Mouse (Mus musculus) megakaryocyte, embryonic 14.5 days (primary cell): Measurements from ENCODE around the gene Grwd1.

ENCODE experiments used
- FLI1 ChIP-seq: IDR thresholded peaks from 2 replicates; pipeline ENCODE4 v1.6.1; 2012; ENCODE audit warnings: low read length, inconsistent platforms, mixed read lengths
- GATA1 ChIP-seq: IDR thresholded peaks from 3 replicates; pipeline ENCODE4 v1.6.1; 2012; ENCODE audit warnings: mixed read lengths, low read length, inconsistent platforms, borderline replicate concordance

DNA sequence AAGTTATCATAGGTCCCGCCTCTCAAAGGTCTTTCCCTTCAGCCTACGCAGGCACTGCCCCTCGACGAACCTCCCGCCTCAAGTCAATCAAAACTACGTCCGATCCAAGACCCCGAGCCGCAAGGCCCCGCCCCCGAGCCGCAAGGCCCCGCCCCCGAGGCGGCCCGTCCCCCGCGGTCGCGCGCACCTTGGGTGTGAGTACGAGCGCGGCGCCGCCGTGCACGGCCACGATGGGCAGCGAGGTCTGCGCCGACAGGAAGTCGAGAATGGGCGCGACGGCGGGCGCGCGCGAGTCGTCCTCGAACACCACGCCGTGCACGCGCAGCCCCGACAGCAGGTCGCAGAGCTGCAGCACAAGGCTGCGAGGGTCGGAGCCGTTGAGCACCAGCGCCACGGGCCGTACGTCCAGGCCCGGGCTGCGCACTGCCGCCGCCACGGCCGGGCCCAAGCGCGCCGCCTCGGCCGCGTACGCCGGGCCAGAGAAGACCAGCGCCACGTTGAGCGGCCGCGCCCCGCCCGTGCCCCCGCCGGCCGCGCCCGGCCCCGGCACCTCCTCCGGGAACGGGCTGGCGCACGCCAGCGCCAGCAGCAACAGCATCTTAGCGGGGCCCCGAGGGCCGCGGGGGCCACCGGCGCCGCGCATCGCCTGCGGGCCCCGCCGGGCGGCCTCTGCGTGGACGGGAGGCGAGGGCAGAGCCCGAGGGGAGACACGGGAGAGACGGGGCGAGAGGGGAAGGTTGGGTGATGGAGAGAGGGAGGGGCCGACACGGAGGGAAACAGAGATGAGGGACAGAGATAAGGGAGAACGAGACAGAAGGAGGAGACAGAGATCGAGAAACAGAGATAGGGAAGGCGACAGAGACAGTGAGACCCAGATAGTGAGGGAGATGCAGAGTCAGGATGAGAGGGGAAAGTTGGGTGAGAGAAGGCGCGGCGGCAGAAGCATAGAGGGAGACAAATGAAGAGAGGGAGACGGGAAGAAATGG, 35.5 kb upstream of the Grwd1 start:
- no peak for TF ChIP-seq GATA1
- TF ChIP-seq FLI1 = no peak
